Mouse (Mus musculus) midbrain, embryonic 16.5 days (tissue): ENCODE measurements at regions not wholly inside any gene's neighbourhood (a gene's known extent, or its start where the extent isn't known, plus 50 kb on each side); places are given as distances from the start of the nearest gene placed in this dataset.
A peak's percentile ranks its signal among the peaks of the same experiment; 100 is the strongest.

Experiments
- ATAC-seq: fragments of 200-750 bp; cut with Nextera tagmentation; 2 replicates; pipeline ENCODE4 v1.8.0; 2017; ENCODE audit warnings: moderate TSS enrichment
- H3K27ac ChIP-seq: fragments of 300-500 bp; sonication (generic); 2 replicates; pipeline ENCODE4 v1.5.1; 2014; ENCODE audit warnings: mild to moderate bottlenecking, low read length, mixed read lengths
- H3K27me3 ChIP-seq: fragments of 300-500 bp; sonication (generic); 2 replicates; pipeline ENCODE4 v1.6.1; 2014; ENCODE audit warnings: low read depth, low read length, mixed read lengths; ENCODE audit not compliant: control insufficient read depth, insufficient read depth
- H3K36me3 ChIP-seq: fragments of 300-500 bp; sonication (generic); 2 replicates; pipeline ENCODE4 v1.6.1; 2014; ENCODE audit warnings: mild to moderate bottlenecking, low read length, moderate library complexity, mixed read lengths; ENCODE audit not compliant: control insufficient read depth, insufficient read depth
- H3K4me1 ChIP-seq: fragments of 300-500 bp; sonication (generic); 2 replicates; pipeline ENCODE4 v1.6.1; 2014; ENCODE audit warnings: mild to moderate bottlenecking, low read length, mixed read lengths; ENCODE audit not compliant: control insufficient read depth, insufficient read depth
- H3K4me2 ChIP-seq: fragments of 300-500 bp; sonication (generic); 2 replicates; pipeline ENCODE4 v1.6.1; 2014; ENCODE audit warnings: mild to moderate bottlenecking, low read length, mixed read lengths
- H3K4me3 ChIP-seq: fragments of 300-500 bp; sonication (generic); 2 replicates; pipeline ENCODE4 v1.5.1; 2014; ENCODE audit warnings: low read depth, mild to moderate bottlenecking, low read length, moderate library complexity, mixed read lengths
- H3K9ac ChIP-seq: fragments of 300-500 bp; sonication (generic); 2 replicates; pipeline ENCODE4 v1.6.1; 2014; ENCODE audit warnings: low read depth, low read length, mixed read lengths
- H3K9me3 ChIP-seq: fragments of 300-500 bp; sonication (generic); replicated peaks from 2 replicates; pipeline ENCODE4 v1.6.1; 2014; ENCODE audit warnings: mild to moderate bottlenecking, low read length, mixed read lengths; ENCODE audit not compliant: control insufficient read depth, poor library complexity, severe bottlenecking
- WGBS: fragments of 180-500 bp; shearing (Covaris S2); extraction: QIAGEN DNeasy Blood & Tissue Kit; methylation state at CpG from one replicate; pipeline ENCODE4 v1.1.7; 2014; 5-methylcytosine and 5-hydroxymethylcytosine counted together

- no peak for ATAC-seq
- H3K4me1 ChIP-seq: no peaks in the 10 kb centered on the region
- no peak overlapping the region for H3K9ac ChIP-seq
- no peaks in the 10 kb centered on the region for H3K27me3 ChIP-seq
- no peak overlapping the region for H3K4me3 ChIP-seq
- H3K36me3 ChIP-seq: no peaks in the 10 kb centered on the region
- H3K4me2 ChIP-seq: no peak overlapping the region
- WGBS: 86% methylated on average over 5 of the region's 5 CpGs
- H3K27ac ChIP-seq: no peak overlapping the region
- H3K9me3 ChIP-seq: no peaks in the 10 kb centered on the region
These were observed 132.2 kb upstream of the Cep162 start for GRCm38 (mm10) chr9:87387516-87387915.

GRCm38 (mm10) chr9:87383513-87383912, 128.2 kb upstream of the Cep162 start:
- Histone ChIP-seq H3K4me2 (no peak overlapping the region), H3K27ac (no peak overlapping the region), H3K27me3 (no peaks in the 10 kb centered on the region), H3K9ac (no peak overlapping the region), H3K9me3 (no peaks in the 10 kb centered on the region), H3K4me3 (no peak overlapping the region), H3K36me3 (no peaks in the 10 kb centered on the region), H3K4me1 (no peaks in the 10 kb centered on the region)
- WGBS: 93% methylated on average over 3 of the region's 3 CpGs
- ATAC-seq: no peak

- Histone ChIP-seq H3K36me3 (no peaks in the 10 kb centered on the region), H3K27me3 (peaks cover 2% of the 10 kb centered on the region; the same call in 1 of the 2 replicates), H3K27ac (no peak overlapping the region), H3K9me3 (no peaks in the 10 kb centered on the region), H3K9ac (no peak overlapping the region), H3K4me2 (no peak overlapping the region), H3K4me1 (no peaks in the 10 kb centered on the region), H3K4me3 (no peak overlapping the region)
- 87% methylated on average over 7 of the region's 7 CpGs for WGBS
- no peak for ATAC-seq
These were observed 122.6 kb upstream of the Cep162 start for GRCm38 (mm10) chr9:87377921-87378320.

GRCm38 (mm10) chr9:87376731-87377310, 121.5 kb upstream of the Cep162 start:
- H3K4me3 ChIP-seq: no peak overlapping the region
- no peaks in the 10 kb centered on the region for H3K9me3 ChIP-seq
- no peak overlapping the region for H3K4me2 ChIP-seq
- no peak for ATAC-seq
- WGBS: 77% methylated on average over 10 of the region's 10 CpGs
- no peak overlapping the region for H3K9ac ChIP-seq
- H3K36me3 ChIP-seq: no peaks in the 10 kb centered on the region
- no peaks in the 10 kb centered on the region for H3K4me1 ChIP-seq
- no peak overlapping the region for H3K27ac ChIP-seq
- H3K27me3 ChIP-seq: peaks cover 2% of the 10 kb centered on the region; the same call in 1 of the 2 replicates

GRCm38 (mm10) chr9:87372251-87372905, 117.0 kb upstream of the Cep162 start:
- peaks cover 2% of the 10 kb centered on the region; the same call in 1 of the 2 replicates for H3K27me3 ChIP-seq
- 38% methylated on average over 4 of the region's 4 CpGs for WGBS
- no peak overlapping the region for H3K9ac ChIP-seq
- H3K4me2 ChIP-seq: no peak overlapping the region
- no peaks in the 10 kb centered on the region for H3K9me3 ChIP-seq
- no peaks in the 10 kb centered on the region for H3K36me3 ChIP-seq
- peak; percentile 67; the same call in 1 of the 2 replicates for ATAC-seq
- H3K27ac ChIP-seq: no peak overlapping the region
- H3K4me3 ChIP-seq: no peak overlapping the region
- no peaks in the 10 kb centered on the region for H3K4me1 ChIP-seq

- no peaks in the 10 kb centered on the region for H3K4me1 ChIP-seq
- H3K27ac ChIP-seq: no peak overlapping the region
- no peak for ATAC-seq
- no peak overlapping the region for H3K4me2 ChIP-seq
- no peak overlapping the region for H3K9ac ChIP-seq
- H3K9me3 ChIP-seq: no peaks in the 10 kb centered on the region
- H3K36me3 ChIP-seq: no peaks in the 10 kb centered on the region
- WGBS: 62% methylated on average over 4 of the region's 4 CpGs
- no peak overlapping the region for H3K4me3 ChIP-seq
- no peaks in the 10 kb centered on the region for H3K27me3 ChIP-seq
These were observed 113.7 kb upstream of the Cep162 start for GRCm38 (mm10) chr9:87369059-87369458.

GRCm38 (mm10) chr9:87347008-87347407, 91.7 kb upstream of the Cep162 start:
- no peak overlapping the region for H3K9ac ChIP-seq
- H3K4me1 ChIP-seq: no peaks in the 10 kb centered on the region
- H3K4me2 ChIP-seq: no peak overlapping the region
- no peaks in the 10 kb centered on the region for H3K9me3 ChIP-seq
- H3K36me3 ChIP-seq: no peaks in the 10 kb centered on the region
- H3K4me3 ChIP-seq: no peak overlapping the region
- H3K27me3 ChIP-seq: no peaks in the 10 kb centered on the region
- H3K27ac ChIP-seq: no peak overlapping the region
- no peak for ATAC-seq
- WGBS: 55% methylated on average over 1 of the region's 1 CpGs

- no peak for ATAC-seq
- Histone ChIP-seq H3K9me3 (no peaks in the 10 kb centered on the region), H3K27ac (no peak overlapping the region), H3K9ac (no peak overlapping the region), H3K4me1 (no peaks in the 10 kb centered on the region), H3K4me3 (no peak overlapping the region), H3K27me3 (no peaks in the 10 kb centered on the region), H3K4me2 (no peak overlapping the region), H3K36me3 (no peaks in the 10 kb centered on the region)
- 55% methylated on average over 3 of the region's 3 CpGs for WGBS
These were observed 91.0 kb upstream of the Cep162 start for GRCm38 (mm10) chr9:87346278-87346882.

GRCm38 (mm10) chr9:87341438-87341837, 86.1 kb upstream of the Cep162 start:
- H3K27ac ChIP-seq: no peak overlapping the region
- no peak overlapping the region for H3K4me2 ChIP-seq
- H3K36me3 ChIP-seq: no peaks in the 10 kb centered on the region
- H3K9me3 ChIP-seq: no peaks in the 10 kb centered on the region
- H3K4me3 ChIP-seq: no peak overlapping the region
- no peaks in the 10 kb centered on the region for H3K27me3 ChIP-seq
- no peak for ATAC-seq
- 84% methylated on average over 5 of the region's 5 CpGs for WGBS
- H3K9ac ChIP-seq: no peak overlapping the region
- no peaks in the 10 kb centered on the region for H3K4me1 ChIP-seq
